Mouse (Mus musculus) urinary bladder, adult 18-20 months (tissue): ENCODE results near the gene Olfr474.
"Not testable (repeated sequence)": the region's sequence is repeated elsewhere in the genome, so short reads cannot be mapped to it uniquely, and the experiment has no call there.

Experiments
- DNase-seq, 2 experiments: peaks; one replicate each; pipeline ENCODE4 v3.0.0; 2022; ENCODE audit warnings: low spot score in 2 of 2, mixed read lengths in 2 of 2

Olfr474 gene

GRCm38 (mm10) chr7:107954343-107954742 is at the start of gene Olfr474:
Gene Olfr474, plus strand, starts transcription at chr7:107954643.
- no peak for DNase-seq

- no peak for DNase-seq
Measured at GRCm38 (mm10) chr7:107930146-107930545, 24.3 kb upstream of the Olfr474 start, which contains the start of gene Olfr473. Gene Olfr473, plus strand, starts transcription at chr7:107930446.

- DNase-seq = not testable (repeated sequence)
Measured at GRCm38 (mm10) chr7:107952539-107952938, 1.9 kb upstream of the Olfr474 start.

- DNase-seq = no peak
Measured at GRCm38 (mm10) chr7:107964503-107964902, 10.1 kb downstream of the Olfr474 start, which contains the start of gene Olfr476. Gene Olfr476, plus strand, starts transcription at chr7:107964803.

- DNase-seq = no peak
Measured at GRCm38 (mm10) chr7:107986393-107986792, 31.9 kb downstream of the Olfr474 start, which contains the start of gene Olfr477. Gene Olfr477, plus strand, starts transcription at chr7:107986693.
